In genomic region chr11:97314751-97315503, GRCm38 (mm10) we compare ENCODE assay signal across 8 mouse cellular contexts. TPM values are rescaled to one million over a fixed set of nuclear protein-coding genes. Genes with fewer than 3 reads are reported as not detected.
DNase-seq lines count a peak whose midpoint lies in the region; ATAC-seq lines count a peak whose summit lies in the region.

No protein-coding gene starts in this region.

- peak overlapping the region; percentile 53 for H3K27ac ChIP-seq in forebrain, embryonic 16.5 days (ENCODE audit: low read length)
- H3K27ac ChIP-seq in liver, embryonic 16.5 days (ENCODE audit: low read length): peak overlapping the region; percentile 67

- H3K9me3 ChIP-seq in forebrain, embryonic 16.5 days (ENCODE audit: control insufficient read depth, low read length): no peaks in the 10 kb centered on the region
- H3K9me3 ChIP-seq in liver, embryonic 16.5 days (replicated peaks; ENCODE audit: control insufficient read depth, low read length): no peaks in the 10 kb centered on the region

- H3K4me1 ChIP-seq in forebrain, embryonic 16.5 days (replicated peaks; ENCODE audit: control insufficient read depth, insufficient read depth, low read length): peaks cover 16% of the 10 kb centered on the region
- H3K4me1 ChIP-seq in liver, embryonic 16.5 days (ENCODE audit: control insufficient read depth, low read depth, low read length): peaks cover 12% of the 10 kb centered on the region

- H3K9ac ChIP-seq in forebrain, embryonic 16.5 days (replicated peaks; ENCODE audit: low read depth, low read length): no peak overlapping the region; the same call in none of the 2 replicates
- H3K9ac ChIP-seq in liver, embryonic 16.5 days (ENCODE audit: low read depth, low read length): peak overlapping the region; percentile 50; the same call in 1 of the 2 replicates

- no peaks in the 10 kb centered on the region for H3K27me3 ChIP-seq in forebrain, embryonic 16.5 days (replicated peaks; ENCODE audit: control insufficient read depth, insufficient read depth, low read length)
- peaks cover 17% of the 10 kb centered on the region for H3K27me3 ChIP-seq in liver, embryonic 16.5 days (ENCODE audit: control insufficient read depth, insufficient read depth, low read depth, low read length)

- H3K4me2 ChIP-seq in forebrain, embryonic 16.5 days (ENCODE audit: low read length): peak overlapping the region; percentile 62
- H3K4me2 ChIP-seq in liver, embryonic 16.5 days (ENCODE audit: low read depth, low read length): peak overlapping the region; percentile 61

- peak overlapping the region; percentile 54 for H3K4me3 ChIP-seq in forebrain, embryonic 16.5 days (replicated peaks; ENCODE audit: low read length)
- peak overlapping the region; percentile 66 for H3K4me3 ChIP-seq in liver, embryonic 16.5 days (ENCODE audit: low read depth, low read length)

- no peaks in the 10 kb centered on the region for H3K36me3 ChIP-seq in forebrain, embryonic 16.5 days (ENCODE audit: control insufficient read depth, insufficient read depth)
- no peaks in the 10 kb centered on the region for H3K36me3 ChIP-seq in liver, embryonic 16.5 days (ENCODE audit: control insufficient read depth, insufficient read depth)

- 50% methylated on average over 8 of the region's 8 CpGs for WGBS in forebrain, embryonic 16.5 days
- WGBS in liver, embryonic 16.5 days (ENCODE audit: insufficient replicate concordance): 38% methylated on average over 8 of the region's 8 CpGs

- DNase-seq in frontal cortex, postnatal 25 days (ENCODE audit: low spot score in 2 of 2): no peak
- DNase-seq in thymus, postnatal 14 days: no peak
- DNase-seq in layer of hippocampus, adult 9-10 months (ENCODE audit: low spot score): no peak
- no peak for DNase-seq in layer of hippocampus, postnatal 36 days

- ATAC-seq in frontal cortex, adult (ENCODE audit: low TSS enrichment): 0 out of 2 replicates have a peak, but pooled peaks have one; percentile 2
- peak; percentile 4 for ATAC-seq in CD4-positive, CD25-positive, alpha-beta regulatory T cell, adult 4 months
- ATAC-seq in forebrain, embryonic 16.5 days: no peak
- no peak for ATAC-seq in liver, embryonic 16.5 days (ENCODE audit: low read depth)

RNA-seq across cellular contexts. Expression of gene Mrpl45, which starts 0.6 kb away (rescaled TPM):
- 10 to 100 TPM; 38.8 to 42.3 TPM for polyA plus RNA-seq in CD4-positive, CD25-positive, alpha-beta regulatory T cell, adult 4 months (2017; shearing (Covaris generic))
- polyA plus RNA-seq in forebrain, embryonic 16.5 days (2015; fragmentation: Nextera tagmentation; extraction: Ambion mirVana): 40.2 and 42.0 TPM in 2 replicates
- 21.2 and 25.6 TPM in 2 replicates for polyA plus RNA-seq in liver, embryonic 16.5 days (2015; fragmentation: Nextera tagmentation; extraction: Ambion mirVana)
- 10 to 100 TPM; 26.8 to 27.4 TPM for total RNA-seq in layer of hippocampus, postnatal 36 days (2021)

RNA-seq across cellular contexts. Expression of gene Npepps, which starts 34.5 kb away (rescaled TPM):
- 10 to 100 TPM; 34.4 to 41.1 TPM for polyA plus RNA-seq in CD4-positive, CD25-positive, alpha-beta regulatory T cell, adult 4 months (2017; shearing (Covaris generic))
- polyA plus RNA-seq in forebrain, embryonic 16.5 days (2015; fragmentation: Nextera tagmentation; extraction: Ambion mirVana): 140 and 157 TPM in 2 replicates
- 20.7 and 23.4 TPM in 2 replicates for polyA plus RNA-seq in liver, embryonic 16.5 days (2015; fragmentation: Nextera tagmentation; extraction: Ambion mirVana)
- 100 to 1,000 TPM; 150 to 154 TPM for total RNA-seq in layer of hippocampus, postnatal 36 days (2021)

RNA-seq across cellular contexts. Expression of gene Gpr179, which starts 37.0 kb away (rescaled TPM):
- under 1 TPM; 0.16 to 0.30 TPM for polyA plus RNA-seq in CD4-positive, CD25-positive, alpha-beta regulatory T cell, adult 4 months (2017; shearing (Covaris generic))
- 0.16 and 0.19 TPM in 2 replicates for polyA plus RNA-seq in forebrain, embryonic 16.5 days (2015; fragmentation: Nextera tagmentation; extraction: Ambion mirVana)
- polyA plus RNA-seq in liver, embryonic 16.5 days (2015; fragmentation: Nextera tagmentation; extraction: Ambion mirVana): not detected in 2 replicates
- total RNA-seq in layer of hippocampus, postnatal 36 days (2021): under 1 TPM; 0.23 to 0.30 TPM

RNA-seq across cellular contexts. Expression of gene Socs7, which starts 47.4 kb away (rescaled TPM):
- polyA plus RNA-seq in CD4-positive, CD25-positive, alpha-beta regulatory T cell, adult 4 months (2017; shearing (Covaris generic)): 1 to 10 TPM; 7.6 to 8.4 TPM
- polyA plus RNA-seq in forebrain, embryonic 16.5 days (2015; fragmentation: Nextera tagmentation; extraction: Ambion mirVana): 10.7 and 11.5 TPM in 2 replicates
- 1.0 and 1.1 TPM in 2 replicates for polyA plus RNA-seq in liver, embryonic 16.5 days (2015; fragmentation: Nextera tagmentation; extraction: Ambion mirVana)
- 10 to 100 TPM; 83.8 to 83.9 TPM for total RNA-seq in layer of hippocampus, postnatal 36 days (2021)

Comparison
In these comparisons a context has a peak if more than half of its experiments do, and no peak if none do; other contexts are left out.
1. ATAC-seq: peak in frontal cortex, adult (single experiment) and CD4-positive, CD25-positive, alpha-beta regulatory T cell, adult 4 months (single experiment); none in forebrain, embryonic 16.5 days (single experiment) and liver, embryonic 16.5 days (single experiment).